ENCODE assay signal across 7 mouse cellular contexts in the genomic region with DNA sequence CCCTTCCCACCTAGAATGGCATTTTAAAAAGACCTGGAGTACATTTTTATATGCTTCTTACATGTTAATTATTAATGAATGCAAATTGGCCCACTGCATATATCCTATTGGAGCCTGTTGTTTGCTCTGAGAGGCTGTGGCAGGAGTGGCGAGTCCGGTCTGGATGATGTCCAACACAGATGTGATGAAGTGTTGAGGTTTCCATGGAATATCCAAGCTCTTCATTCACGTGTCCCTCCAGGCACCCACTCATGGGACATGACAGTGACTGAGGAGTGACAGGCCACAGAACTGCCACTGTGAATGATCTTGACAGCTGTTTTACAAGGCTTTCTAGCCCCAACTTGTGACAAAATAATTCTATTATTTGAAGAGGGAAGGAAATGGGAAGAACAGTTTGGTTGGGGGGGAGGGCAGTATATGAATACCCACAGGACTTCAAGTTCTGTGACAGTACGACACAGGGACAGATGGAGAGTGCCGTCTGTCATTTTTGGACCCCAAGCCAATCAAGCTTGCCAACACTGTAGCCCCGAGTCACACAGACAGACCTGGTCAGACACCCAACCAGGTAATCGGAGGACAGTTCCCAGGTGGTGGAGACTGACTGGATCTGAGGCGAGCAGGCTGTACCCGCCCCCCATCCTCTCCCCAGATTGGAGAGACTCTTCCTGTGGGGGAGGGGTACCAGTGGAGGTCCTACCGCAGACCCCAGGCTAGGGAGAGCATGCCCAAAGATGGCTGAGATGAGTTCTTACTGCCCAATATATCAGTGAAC.
DNase-seq lines count a peak whose midpoint lies in the region; ATAC-seq and TF ChIP-seq lines count a peak whose summit lies in the region.

No protein-coding gene starts in this region.

- 47% methylated on average over 10 of the region's 10 CpGs for WGBS in kidney, adult 2 months

- H3K36me3 ChIP-seq in kidney, adult 2 months (ENCODE audit: control insufficient read depth, insufficient read depth, low read length) = no peaks in the 10 kb centered on the region

- no peak for ATAC-seq in granulocyte monocyte progenitor cell, adult 5-6 weeks (replicated peaks; ENCODE audit: poor library complexity, severe bottlenecking)
- ATAC-seq in CD4-positive, CD25-positive, alpha-beta regulatory T cell, adult 4 months = no peak

- no peak for TF ChIP-seq CTCF in kidney, adult 2 months (conservative IDR thresholded peaks at IDR 0.05; ENCODE audit: insufficient read depth, insufficient read length, low read depth, low read length)

- H3K4me3 ChIP-seq in kidney, adult 2 months (ENCODE audit: insufficient read depth, low read depth, low read length) = no peak overlapping the region

- no peak for TF ChIP-seq POLR2A in kidney, adult 2 months (IDR thresholded peaks at IDR 0.05; ENCODE audit: low read depth, low read length)

- no peaks in the 10 kb centered on the region for H3K27me3 ChIP-seq in kidney, adult 2 months (replicated peaks; ENCODE audit: control insufficient read depth, insufficient read depth, low read length)

- H3K4me1 ChIP-seq in kidney, adult 2 months (ENCODE audit: control insufficient read depth, insufficient read depth, low read length) = peaks cover 24% of the 10 kb centered on the region

- peak overlapping the region; percentile 6 for H3K27ac ChIP-seq in kidney, adult 2 months (ENCODE audit: insufficient read depth, low read depth, low read length)

- peak; percentile 86 for DNase-seq in cerebellum, adult 11-12 months
- peak; percentile 89 for DNase-seq in cerebellum, adult 9-11 months
- DNase-seq in kidney, adult 2 months = peak; percentile 69
- peak; percentile 20 for DNase-seq in lung, postnatal 14 days
- DNase-seq in thymus, postnatal 4 days = no peak
